Mouse (Mus musculus): ENCODE results near the gene Vmn1r3.
"Not testable (repeated sequence)": the region's sequence is repeated elsewhere in the genome, so short reads cannot be mapped to it uniquely, and the experiment has no call there.

Gene Vmn1r3

GRCm38 (mm10) chr4:3147926-3148325, 37.2 kb downstream of the Vmn1r3 start:
- in situ Hi-C loops (cut with MboI; ENCODE audit: low sequenced_read_pairs) = not testable (repeated sequence)
